Mouse (Mus musculus) lung, embryonic 14.5 days (tissue): ENCODE measurements around the gene Hoxa7. TPM values are rescaled to one million over a fixed set of nuclear protein-coding genes. Genes with fewer than 3 reads are reported as not detected.

Experiments used
- ATAC-seq: fragments of 200-750 bp; cut with Nextera tagmentation; 2 replicates; pipeline ENCODE4 v1.8.0; 2017; ENCODE audit warnings: mild to moderate bottlenecking, moderate TSS enrichment, moderate library complexity; ENCODE audit not compliant: insufficient read depth
- DNase-seq: peaks from one replicate; pipeline ENCODE4 v3.0.0-alpha.2; 2015
- H3K27ac ChIP-seq: fragments of 300-500 bp; sonication (generic); 2 replicates; pipeline ENCODE4 v1.5.1; 2014; ENCODE audit warnings: low read depth, mild to moderate bottlenecking, moderate library complexity
- H3K27me3 ChIP-seq: fragments of 300-500 bp; sonication (generic); 2 replicates; pipeline ENCODE4 v1.6.1; 2014; ENCODE audit warnings: low read length, control low read depth; ENCODE audit not compliant: insufficient read depth
- H3K36me3 ChIP-seq: fragments of 300-500 bp; sonication (generic); 2 replicates; pipeline ENCODE4 v1.6.1; 2014; ENCODE audit warnings: control low read depth; ENCODE audit not compliant: insufficient read depth
- H3K4me1 ChIP-seq: fragments of 300-500 bp; sonication (generic); 2 replicates; pipeline ENCODE4 v1.6.1; 2014; ENCODE audit warnings: antibody characterized with exemption, control low read depth; ENCODE audit not compliant: insufficient read depth
- H3K4me2 ChIP-seq: fragments of 300-500 bp; sonication (generic); 2 replicates; pipeline ENCODE4 v1.6.1; 2014; ENCODE audit warnings: mild to moderate bottlenecking
- H3K4me3 ChIP-seq: fragments of 300-500 bp; sonication (generic); 2 replicates; pipeline ENCODE4 v1.5.1; 2014; ENCODE audit warnings: low read depth, low read length
- H3K9ac ChIP-seq: fragments of 300-500 bp; sonication (generic); 2 replicates; pipeline ENCODE4 v1.6.1; 2014
- H3K9me3 ChIP-seq: fragments of 300-500 bp; sonication (generic); 2 replicates; pipeline ENCODE4 v1.6.1; 2016; ENCODE audit warnings: low read depth, low read length, control low read depth
- CTCF ChIP-seq: IDR thresholded peaks from 2 replicates; pipeline ENCODE4 v1.5.1; 2016; ENCODE audit warnings: antibody characterized with exemption, low read depth
- WGBS: fragments of 180-500 bp; shearing (Covaris S2); extraction: QIAGEN DNeasy Blood & Tissue Kit; methylation state at CpG from one replicate; pipeline ENCODE4 v1.1.7; 2014; 5-methylcytosine and 5-hydroxymethylcytosine counted together
- polyA plus RNA-seq: library from polyadenylated mRNA; unstranded; fragments of >200 nt; fragmentation: Nextera tagmentation; extraction: Ambion mirVana; gene quantifications from 2 replicates; pipeline ENCODE4 v1.2.1, GENCODE M21; 2014

The Hoxa7 gene
- polyA plus RNA-seq, 1 experiment from 2014 or later, result 5.8 TPM

- WGBS, result 22% methylated on average over 3 of the region's 3 CpGs
- ATAC-seq, result no peak
- Histone ChIP-seq H3K9me3 (no peaks in the 10 kb centered on the region), H3K36me3 (no peaks in the 10 kb centered on the region; the same call in 1 of the 2 replicates), H3K4me3 (peak overlapping the region; percentile 63), H3K9ac (peak overlapping the region; percentile 98), H3K27me3 (peaks cover 35% of the 10 kb centered on the region), H3K4me2 (peak overlapping the region; percentile 79), H3K4me1 (peaks cover 30% of the 10 kb centered on the region), H3K27ac (peak overlapping the region; percentile 98)
- DNase-seq, result no peak
- TF ChIP-seq CTCF, result no peak
Measured at GRCm38 (mm10) chr6:52180726-52181125, 40.9 kb downstream of the Hoxa7 start.

GRCm38 (mm10) chr6:52180213-52180710 is 41.4 kb downstream of the Hoxa7 start:
- DNase-seq (no peak), ATAC-seq (no peak)
- Histone ChIP-seq H3K9me3 (no peaks in the 10 kb centered on the region), H3K27me3 (peaks cover 33% of the 10 kb centered on the region), H3K4me2 (peak overlapping the region; percentile 79), H3K4me3 (peak overlapping the region; percentile 63), H3K4me1 (peaks cover 25% of the 10 kb centered on the region), H3K9ac (peak overlapping the region; percentile 98), H3K36me3 (no peaks in the 10 kb centered on the region; the same call in 1 of the 2 replicates), H3K27ac (peak overlapping the region; percentile 98)
- 4% methylated on average over 11 of the region's 11 CpGs for WGBS
- TF ChIP-seq CTCF, result no peak

- Histone ChIP-seq H3K9me3 (no peaks in the 10 kb centered on the region), H3K27me3 (peaks cover 34% of the 10 kb centered on the region), H3K36me3 (no peaks in the 10 kb centered on the region; the same call in 1 of the 2 replicates), H3K4me2 (peak overlapping the region; percentile 79), H3K27ac (peak overlapping the region; percentile 98), H3K9ac (peak overlapping the region; percentile 98), H3K4me3 (peak overlapping the region; percentile 63), H3K4me1 (peaks cover 23% of the 10 kb centered on the region)
- WGBS, result 1% methylated on average over 10 of the region's 10 CpGs
- ATAC-seq, result no peak
- TF ChIP-seq CTCF, result no peak
- no peak for DNase-seq
Measured at GRCm38 (mm10) chr6:52179690-52180089, 42.0 kb downstream of the Hoxa7 start.

- Histone ChIP-seq H3K27ac (peak overlapping the region; percentile 98), H3K4me2 (peak overlapping the region; percentile 79), H3K27me3 (peaks cover 30% of the 10 kb centered on the region), H3K9ac (peak overlapping the region; percentile 98), H3K4me1 (peaks cover 19% of the 10 kb centered on the region), H3K9me3 (no peaks in the 10 kb centered on the region), H3K4me3 (peak overlapping the region; percentile 63), H3K36me3 (no peaks in the 10 kb centered on the region; the same call in 1 of the 2 replicates)
- DNase-seq, result no peak
- no peak for ATAC-seq
- TF ChIP-seq CTCF, result no peak
- WGBS, result 0% methylated on average over 4 of the region's 4 CpGs
Measured at GRCm38 (mm10) chr6:52178918-52179665, 42.6 kb downstream of the Hoxa7 start.

GRCm38 (mm10) chr6:52177806-52178205 is 43.8 kb downstream of the Hoxa7 start:
- H3K4me1 ChIP-seq, result peaks cover 10% of the 10 kb centered on the region
- H3K27me3 ChIP-seq, result peaks cover 33% of the 10 kb centered on the region
- no peaks in the 10 kb centered on the region; the same call in 1 of the 2 replicates for H3K36me3 ChIP-seq
- H3K27ac ChIP-seq, result peak overlapping the region; percentile 98
- H3K4me3 ChIP-seq, result peak overlapping the region; percentile 63
- no peaks in the 10 kb centered on the region for H3K9me3 ChIP-seq
- peak overlapping the region; percentile 79 for H3K4me2 ChIP-seq
- H3K9ac ChIP-seq, result peak overlapping the region; percentile 98
- no peak for ATAC-seq
- DNase-seq, result peak; percentile 53
- no peak for TF ChIP-seq CTCF
- WGBS, result 2% methylated on average over 9 of the region's 9 CpGs

- TF ChIP-seq CTCF, result no peak
- DNase-seq (peak; percentile 90), ATAC-seq (no peak)
- peak within 1 kb of the TSS; percentile 63 for H3K4me3 ChIP-seq
- H3K9me3 ChIP-seq, result no peaks in the 10 kb centered on the region
- no peaks in the 10 kb centered on the region; the same call in 1 of the 2 replicates for H3K36me3 ChIP-seq
- WGBS, result under 1% methylated on average over 36 of the region's 36 CpGs
- H3K9ac ChIP-seq, result peak within 1 kb of the TSS; percentile 98
- H3K4me1 ChIP-seq, result peaks cover 10% of the 10 kb centered on the region
- peaks cover 34% of the 10 kb centered on the region for H3K27me3 ChIP-seq
- peak within 1 kb of the TSS; percentile 79 for H3K4me2 ChIP-seq
- H3K27ac ChIP-seq, result peak within 1 kb of the TSS; percentile 98
Measured at GRCm38 (mm10) chr6:52177061-52177735, 44.5 kb downstream of the Hoxa7 start, which contains the start of gene 5730596B20Rik. TSS of gene 5730596B20Rik (plus strand) at chr6:52177498.

- H3K9me3 ChIP-seq, result no peaks in the 10 kb centered on the region
- peak overlapping the region; percentile 63 for H3K4me3 ChIP-seq
- H3K4me2 ChIP-seq, result peak overlapping the region; percentile 79
- H3K4me1 ChIP-seq, result peaks cover 6% of the 10 kb centered on the region
- H3K27me3 ChIP-seq, result peaks cover 29% of the 10 kb centered on the region
- no peaks in the 10 kb centered on the region for H3K36me3 ChIP-seq
- peak overlapping the region; percentile 98 for H3K9ac ChIP-seq
- no peak for ATAC-seq
- TF ChIP-seq CTCF, result no peak
- 0% methylated on average over 6 of the region's 6 CpGs for WGBS
- peak overlapping the region; percentile 98 for H3K27ac ChIP-seq
- DNase-seq, result peak; percentile 59
Measured at GRCm38 (mm10) chr6:52176391-52176790, 45.3 kb downstream of the Hoxa7 start.
